Mouse (Mus musculus): ENCODE measurements at regions not wholly inside any gene's neighbourhood (a gene's known extent, or its start where the extent isn't known, plus 50 kb on each side); places are given as distances from the start of the nearest gene placed in this dataset.

- peak; percentile 14 to 26 for DNase-seq
- intact Hi-C loops (cut with DNase I), result no loop called here
Observed at GRCm38 (mm10) chr7:83140658-83141057, 273.5 kb downstream of the Mex3b start.

- DNase-seq, result no peak
- intact Hi-C loops (cut with DNase I), result no loop called here
Observed at GRCm38 (mm10) chr7:83144018-83144417, 276.9 kb downstream of the Mex3b start.

DNA sequence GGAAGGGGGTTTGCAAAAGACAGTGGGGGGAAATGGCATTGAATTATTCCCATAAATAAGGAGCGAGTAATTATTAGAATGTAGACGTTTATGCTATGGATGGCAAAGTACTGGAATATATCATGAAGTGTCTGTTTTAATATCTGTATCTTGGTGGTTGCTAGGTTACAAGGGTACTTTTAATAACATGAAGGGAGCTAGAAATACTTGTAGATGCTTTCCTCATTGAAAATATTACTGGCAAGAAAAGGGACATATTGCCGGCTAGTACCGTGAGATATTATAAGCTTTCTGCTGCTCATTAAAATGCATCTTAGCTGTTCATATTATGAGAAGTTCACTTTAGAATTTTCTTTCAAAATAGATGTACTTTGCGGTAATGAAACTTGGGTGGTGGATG is 278.4 kb downstream of the Mex3b start:
- intact Hi-C loops (cut with DNase I), result no loop called here

DNA sequence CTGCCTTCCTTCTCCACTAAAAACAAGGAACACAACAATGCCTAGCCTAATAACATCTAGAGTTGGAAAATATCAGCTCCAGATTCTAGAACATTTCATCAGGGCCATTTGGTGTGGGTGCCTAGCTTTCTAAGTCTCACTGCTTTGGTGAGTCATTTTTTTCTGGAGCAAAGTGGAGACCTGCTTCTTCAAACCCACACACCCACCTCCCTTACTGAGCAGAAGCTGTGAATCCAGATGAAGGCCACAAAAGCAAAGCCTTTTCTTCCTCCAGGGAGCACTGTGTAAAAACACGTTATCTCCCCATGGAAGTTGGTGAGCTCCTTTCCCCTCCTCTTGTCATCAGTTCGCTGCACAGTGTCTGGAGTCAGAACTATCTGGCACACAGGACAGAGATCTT is 294.1 kb downstream of the Mex3b start:
- intact Hi-C loops (cut with DNase I), result no loop called here

More for the DNA sequence above, 278.4 kb downstream of the Mex3b start:
- no peak for DNase-seq

GRCm38 (mm10) chr7:83162868-83163267 is 295.7 kb downstream of the Mex3b start:
- no peak for DNase-seq
- intact Hi-C loops (cut with DNase I), result no loop called here

More for the DNA sequence above, 294.1 kb downstream of the Mex3b start:
- DNase-seq, result no peak

- intact Hi-C loops (cut with DNase I), result no loop called here
Observed at GRCm38 (mm10) chr7:83179403-83179802, 312.3 kb downstream of the Mex3b start.

GRCm38 (mm10) chr7:83186341-83186740 is 319.2 kb downstream of the Mex3b start:
- no peak for DNase-seq
- intact Hi-C loops (cut with DNase I), result no loop called here

More at GRCm38 (mm10) chr7:83179403-83179802, 312.3 kb downstream of the Mex3b start:
- no peak for DNase-seq

- intact Hi-C loops (cut with DNase I), result no loop called here
- DNase-seq, result no peak
Observed at GRCm38 (mm10) chr7:83195896-83196537, 328.9 kb downstream of the Mex3b start.

DNA sequence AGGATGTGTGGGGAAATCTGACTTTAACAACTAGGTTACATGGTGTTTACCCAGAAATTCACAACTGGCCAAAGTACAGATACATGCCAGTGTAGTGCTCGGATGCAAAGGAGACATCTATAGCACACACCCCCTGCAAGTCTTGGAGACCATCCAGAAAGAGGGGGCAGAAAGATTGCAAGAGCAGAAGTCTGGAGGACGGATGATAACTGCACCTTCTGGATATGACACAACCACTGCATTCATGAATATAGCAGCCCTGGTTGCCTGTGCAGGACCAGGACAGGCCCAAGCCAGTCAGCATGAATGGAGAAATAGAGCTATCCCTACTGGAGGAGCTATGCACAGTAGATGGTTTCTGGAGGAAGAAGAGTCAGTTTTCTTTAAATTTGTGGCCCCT is 330.4 kb downstream of the Mex3b start:
- intact Hi-C loops (cut with DNase I), result no loop called here
- no peak for DNase-seq

DNA sequence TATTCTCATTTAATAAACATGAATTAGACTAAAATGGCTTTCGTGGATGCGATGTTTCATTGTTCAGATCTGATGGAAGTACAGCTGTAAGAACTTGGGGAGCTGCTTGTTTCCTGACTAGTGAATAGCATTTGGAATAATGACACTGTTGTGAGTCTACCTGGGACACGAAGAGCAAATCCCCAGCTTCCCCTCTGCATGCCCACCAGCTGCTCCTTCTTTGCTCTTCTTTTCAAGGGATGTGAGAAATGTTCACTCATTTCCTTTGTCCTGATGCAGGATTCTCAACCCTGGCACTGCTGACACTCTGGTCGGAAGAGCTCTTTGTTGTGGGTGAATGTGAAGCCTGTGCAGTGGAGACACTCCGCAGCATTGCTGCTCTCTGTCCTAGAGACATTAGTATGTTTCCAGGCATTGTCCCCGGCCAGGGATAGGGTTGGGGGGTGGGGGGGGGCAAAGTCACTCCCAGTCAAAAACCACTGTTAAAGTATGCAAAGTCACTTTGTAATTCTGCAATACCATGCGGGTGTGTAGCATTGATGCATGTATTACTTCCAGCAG is 334.1 kb downstream of the Mex3b start:
- intact Hi-C loops (cut with DNase I), result loop anchor here (10.0 kb wide), 1 partner anchor 486 kb away; no protein-coding TSS in a partner anchor
- no peak for DNase-seq

- DNase-seq, result peak; percentile 29 to 43
- intact Hi-C loops (cut with DNase I), result loop anchor here (10.0 kb wide), 1 partner anchor 487 kb away; no protein-coding TSS in a partner anchor
Observed at GRCm38 (mm10) chr7:83201768-83202493, 334.8 kb downstream of the Mex3b start.

- intact Hi-C loops (cut with DNase I), result loop anchor here (10.0 kb wide), 1 partner anchor 489 kb away; no protein-coding TSS in a partner anchor
Observed at GRCm38 (mm10) chr7:83203311-83204012, 336.3 kb downstream of the Mex3b start.

DNA sequence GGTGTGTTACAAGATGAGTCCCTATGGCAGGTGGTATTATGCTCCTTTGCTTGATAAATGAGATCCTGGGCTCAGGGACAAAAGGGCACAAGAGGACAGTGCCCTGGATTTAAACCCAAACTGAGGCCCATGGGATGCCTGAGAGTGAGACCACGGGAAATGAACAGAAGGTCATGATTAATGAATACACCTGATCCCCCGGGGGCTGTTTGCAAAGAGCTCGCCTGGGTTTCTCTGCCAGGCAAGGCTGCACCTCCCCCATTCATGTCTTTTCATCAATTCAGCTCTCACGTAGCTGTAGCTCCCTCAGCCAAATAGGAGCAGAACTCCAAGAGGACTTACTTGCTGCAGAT is 336.9 kb downstream of the Mex3b start:
- no peak for DNase-seq
- intact Hi-C loops (cut with DNase I), result loop anchor here (10.0 kb wide), 1 partner anchor 489 kb away; no protein-coding TSS in a partner anchor

More at GRCm38 (mm10) chr7:83203311-83204012, 336.3 kb downstream of the Mex3b start:
- no peak for DNase-seq

GRCm38 (mm10) chr7:83204701-83205100 is 337.6 kb downstream of the Mex3b start:
- DNase-seq, result no peak
- intact Hi-C loops (cut with DNase I), result loop anchor here (10.0 kb wide), 1 partner anchor 490 kb away; no protein-coding TSS in a partner anchor

DNA sequence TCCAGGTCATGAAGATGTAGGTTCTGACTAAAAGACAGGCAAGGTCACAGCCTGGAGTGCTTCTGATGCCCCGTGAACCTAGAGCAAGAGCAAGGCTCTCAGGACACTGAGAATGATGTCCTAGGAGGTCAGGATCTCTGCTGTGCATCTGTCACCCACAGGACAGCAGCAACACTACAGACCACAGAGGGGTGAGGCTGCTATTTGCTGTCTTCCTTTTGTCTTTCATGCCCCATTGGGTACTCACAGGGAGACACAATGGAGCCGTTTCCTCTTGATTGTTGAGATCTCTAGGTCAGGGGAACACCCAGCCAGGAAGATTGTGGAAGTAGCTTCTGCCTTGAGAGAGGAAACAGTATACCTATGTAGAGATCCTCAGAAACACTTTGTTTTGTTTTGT is 339.9 kb downstream of the Mex3b start:
- intact Hi-C loops (cut with DNase I), result loop anchor here (10.0 kb wide), 1 partner anchor 492 kb away; no protein-coding TSS in a partner anchor
- DNase-seq, result no peak

GRCm38 (mm10) chr7:83211611-83212010 is 344.5 kb downstream of the Mex3b start:
- DNase-seq, result no peak
- intact Hi-C loops (cut with DNase I), result no loop called here

DNA sequence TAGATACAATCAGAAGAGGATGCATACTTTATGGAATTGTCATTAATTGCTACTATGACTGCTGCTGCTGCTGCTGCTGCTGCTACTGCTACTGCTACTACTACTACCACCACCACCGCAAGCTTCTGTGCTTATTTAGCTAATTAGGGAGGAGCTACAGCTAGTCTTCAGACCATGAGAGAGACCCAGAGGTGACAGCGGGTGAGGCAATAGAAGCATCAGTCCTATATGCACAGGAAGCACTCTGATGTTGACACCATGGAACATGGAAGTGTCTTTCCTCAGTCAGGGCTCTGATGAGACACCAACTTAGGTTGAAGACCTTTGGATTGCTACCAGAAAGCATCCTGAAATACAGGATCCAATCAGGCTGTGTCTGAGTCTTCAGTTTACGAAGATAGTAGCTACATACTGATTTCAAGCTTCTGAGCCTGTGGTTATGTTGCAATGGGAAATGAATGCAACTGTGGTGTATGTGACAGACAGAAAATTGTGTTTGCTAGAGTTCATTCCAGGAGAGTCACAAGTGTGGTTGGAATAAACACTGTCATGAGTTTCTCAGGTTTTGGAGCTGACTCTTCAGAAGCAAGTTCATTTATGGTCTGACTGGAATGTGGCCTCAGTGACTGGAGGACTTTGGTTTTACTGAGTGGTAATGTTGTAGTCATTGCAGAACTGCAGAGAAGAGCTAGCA is 355.0 kb downstream of the Mex3b start:
- intact Hi-C loops (cut with DNase I), result no loop called here
- no peak for DNase-seq

DNA sequence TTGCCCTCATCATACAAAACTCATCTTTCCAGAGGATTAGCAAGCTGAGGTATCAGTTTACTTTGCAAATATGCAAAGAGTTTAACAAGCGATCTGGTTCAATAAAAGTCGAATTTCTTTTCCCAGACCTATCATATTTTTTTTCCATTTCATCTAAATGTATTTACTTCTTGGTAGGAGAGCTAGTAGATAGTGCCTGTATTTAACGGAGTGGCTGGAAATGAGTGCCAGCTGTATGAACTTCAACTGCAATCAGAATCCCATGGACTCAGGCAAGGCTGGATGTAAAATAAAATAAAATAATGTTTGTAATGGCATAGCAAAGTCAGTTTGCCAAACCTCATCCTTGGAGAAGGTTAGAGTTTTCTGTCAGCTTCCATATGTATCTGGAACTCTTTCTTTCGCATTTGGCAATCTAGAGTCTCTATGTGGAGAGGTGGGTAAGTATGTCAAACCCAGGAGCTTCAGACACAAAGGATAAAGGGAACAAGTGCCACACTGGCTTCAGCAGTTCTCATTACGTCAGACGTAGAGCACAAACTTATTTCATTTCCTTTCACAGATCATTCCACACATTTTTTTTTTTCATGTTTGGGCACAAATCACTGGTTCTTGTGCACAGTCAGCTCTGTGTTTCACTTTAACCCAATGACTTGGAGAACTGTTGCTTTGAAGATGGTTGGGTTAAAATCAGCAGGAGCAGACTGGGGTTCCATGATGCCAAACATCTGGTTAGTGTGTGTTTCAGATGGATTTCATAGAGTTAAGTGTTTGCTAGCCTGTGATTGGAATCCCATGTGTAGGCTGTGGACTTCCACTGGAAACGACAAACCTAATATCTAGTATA is 357.2 kb upstream of the Tmc3 start:
- no peak for DNase-seq
- intact Hi-C loops (cut with DNase I), result no loop called here
